Mouse (Mus musculus): ENCODE data around the gene Upk3a.

Gene Upk3a

GRCm38 (mm10) chr15:85046230-85046950 lies 29.4 kb downstream of the Upk3a start:
- no peak for ATAC-seq (ENCODE audit: insufficient number of reproducible peaks, low FRiP score, low TSS enrichment)

GRCm38 (mm10) chr15:85047865-85048264 lies 30.9 kb downstream of the Upk3a start:
- no peak for ATAC-seq (ENCODE audit: insufficient number of reproducible peaks, low FRiP score, low TSS enrichment)

GRCm38 (mm10) chr15:85049758-85050157 lies 32.8 kb downstream of the Upk3a start:
- ATAC-seq (ENCODE audit: insufficient number of reproducible peaks, low FRiP score, low TSS enrichment): no peak

- ATAC-seq (ENCODE audit: insufficient number of reproducible peaks, low FRiP score, low TSS enrichment): no peak
Measured at GRCm38 (mm10) chr15:85054098-85054497, 37.2 kb downstream of the Upk3a start.

GRCm38 (mm10) chr15:85055186-85055585 lies 38.2 kb downstream of the Upk3a start:
- no peak for ATAC-seq (ENCODE audit: insufficient number of reproducible peaks, low FRiP score, low TSS enrichment)

GRCm38 (mm10) chr15:85063421-85063820 lies 46.5 kb downstream of the Upk3a start:
- no peak for ATAC-seq (ENCODE audit: insufficient number of reproducible peaks, low FRiP score, low TSS enrichment)

- ATAC-seq (ENCODE audit: insufficient number of reproducible peaks, low FRiP score, low TSS enrichment): no peak
Measured at GRCm38 (mm10) chr15:85070561-85070960, 53.6 kb downstream of the Upk3a start.

All from cerebellum, adult (tissue).